Mouse (Mus musculus) gastrocnemius, postnatal 10 days (tissue): ENCODE results near the gene Trim52. TPM values are rescaled to one million over a fixed set of nuclear protein-coding genes. Genes with fewer than 3 reads are reported as not detected.

Experiments
- total RNA-seq, 2 experiments: library from RNA; stranded (reverse); gene quantifications; 2 replicates each; pipeline ENCODE4 v1.2.3; 2021

The Trim52 gene
- total RNA-seq, 2 experiments from 2014 or later: not detected

Other genes with a start within 250 kb of the Trim52 start
- 10 to 100 TPM; 41.7 to 44.5 TPM for gene Spry2, start 209.4 kb upstream of the Trim52 start, total RNA-seq